Mouse (Mus musculus): ENCODE results near the gene Mak. TPM values are rescaled to one million over a fixed set of nuclear protein-coding genes. Genes with fewer than 3 reads are reported as not detected.

Mak gene
- polyA plus RNA-seq, 1 experiment: 4.1 TPM

DNA sequence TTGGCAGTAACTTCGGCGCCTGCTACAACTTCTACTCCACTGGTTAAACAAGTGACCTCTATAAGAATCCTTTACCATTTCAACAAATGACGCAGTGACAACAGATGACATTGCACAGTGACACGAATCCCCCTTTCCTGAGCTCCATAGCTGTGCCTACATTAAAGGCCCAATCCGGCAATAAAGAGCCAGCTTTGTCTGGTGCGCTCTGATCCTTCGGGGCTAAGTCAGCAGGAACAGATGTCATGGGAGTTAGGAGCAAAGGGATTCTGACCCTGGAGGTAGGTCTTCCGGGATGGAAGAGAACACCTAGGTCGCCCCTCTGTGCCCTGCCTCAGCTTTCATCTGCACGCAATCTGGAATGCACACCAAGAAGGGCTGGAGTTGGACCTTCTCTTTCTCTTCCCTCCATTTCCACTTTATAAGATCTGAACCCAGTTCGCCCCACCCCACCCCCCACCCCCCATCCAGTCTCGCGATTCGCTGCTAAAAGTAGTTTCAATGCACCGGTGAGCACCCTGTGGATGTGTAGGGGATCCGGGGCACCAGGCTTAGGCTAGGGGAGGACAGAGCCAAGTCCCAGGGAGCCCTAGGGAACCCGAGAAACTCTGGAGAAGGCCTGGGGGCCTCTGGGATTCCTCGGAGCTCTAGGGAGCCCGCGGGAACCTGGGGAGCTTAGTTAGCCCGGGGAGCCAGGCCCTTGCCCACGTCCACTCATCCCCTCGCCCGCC lies 651 bp downstream of the Mak start:
- DNase-seq: no peak
- TF ChIP-seq CTCF (IDR thresholded peaks at IDR 0.05; ENCODE audit: insufficient read depth, low read length): no peak
- no peak for TF ChIP-seq POLR2A (IDR thresholded peaks at IDR 0.05; ENCODE audit: borderline replicate concordance, extremely low read depth, low read depth, low read length)
- 20% methylated on average over 21 of the region's 24 CpGs for WGBS
- Histone ChIP-seq H3K4me1 (ENCODE audit: control insufficient read depth, insufficient read depth, low read length) (no peaks in the 10 kb centered on the region; the same call in 1 of the 2 replicates), H3K4me3 (replicated peaks; ENCODE audit: extremely low read depth, low read depth, low read length) (peak overlapping the region; percentile 16)

DNA sequence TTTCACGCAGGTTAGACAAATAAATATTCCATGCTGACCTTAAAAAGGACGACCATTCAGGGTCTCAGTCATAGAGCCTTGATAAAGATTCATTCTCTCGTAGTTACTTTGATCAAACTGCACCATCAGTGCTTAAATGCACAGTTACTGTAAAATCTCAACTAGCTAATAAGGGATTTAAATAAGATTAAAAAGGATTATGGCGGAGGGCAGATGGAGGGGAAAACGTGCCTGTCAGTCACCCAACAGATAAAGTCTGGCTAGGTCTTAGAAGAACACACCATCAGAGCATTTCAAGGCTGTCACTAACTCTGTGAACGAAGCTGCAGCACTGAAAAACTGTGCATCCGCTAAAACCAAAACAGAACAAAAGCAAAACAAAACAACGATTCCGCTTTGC lies 1.6 kb downstream of the Mak start:
- DNase-seq: no peak
- WGBS: 66% methylated on average over 9 of the region's 9 CpGs
- Histone ChIP-seq H3K4me3 (replicated peaks; ENCODE audit: extremely low read depth, low read depth, low read length) (no peak overlapping the region), H3K4me1 (ENCODE audit: control insufficient read depth, insufficient read depth, low read length) (no peaks in the 10 kb centered on the region; the same call in 1 of the 2 replicates)
- no peak for TF ChIP-seq CTCF (IDR thresholded peaks at IDR 0.05; ENCODE audit: insufficient read depth, low read length)
- no peak for TF ChIP-seq POLR2A (IDR thresholded peaks at IDR 0.05; ENCODE audit: borderline replicate concordance, extremely low read depth, low read depth, low read length)

DNA sequence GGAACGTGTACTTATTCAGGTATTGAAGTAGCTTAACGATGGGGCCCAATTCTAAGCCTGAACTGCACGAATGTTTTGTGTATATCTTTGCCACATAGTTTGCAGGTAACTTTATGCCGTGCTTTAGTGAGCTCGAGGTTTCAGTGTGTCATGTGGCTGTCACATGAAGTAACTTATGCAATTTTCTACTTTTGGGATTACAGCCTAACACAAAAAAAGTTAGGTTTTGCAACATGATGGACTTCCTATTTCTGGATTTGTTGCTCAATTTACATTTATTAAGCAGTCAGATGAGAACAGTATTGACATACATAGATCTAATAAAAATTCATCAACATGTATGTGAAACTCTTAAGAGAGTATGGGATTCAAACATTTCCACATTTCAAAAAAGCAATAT lies 5.7 kb downstream of the Mak start:
- TF ChIP-seq CTCF (IDR thresholded peaks at IDR 0.05; ENCODE audit: insufficient read depth, low read length) (no peak), POLR2A (IDR thresholded peaks at IDR 0.05; ENCODE audit: borderline replicate concordance, extremely low read depth, low read depth, low read length) (no peak)
- DNase-seq: no peak
- Histone ChIP-seq H3K4me3 (replicated peaks; ENCODE audit: extremely low read depth, low read depth, low read length) (no peak overlapping the region), H3K4me1 (ENCODE audit: control insufficient read depth, insufficient read depth, low read length) (no peaks in the 10 kb centered on the region)
- 76% methylated on average over 5 of the region's 5 CpGs for WGBS

- 84% methylated on average over 11 of the region's 11 CpGs for WGBS
- TF ChIP-seq CTCF (IDR thresholded peaks at IDR 0.05; ENCODE audit: insufficient read depth, low read length) (no peak), POLR2A (IDR thresholded peaks at IDR 0.05; ENCODE audit: borderline replicate concordance, extremely low read depth, low read depth, low read length) (no peak)
- DNase-seq: no peak
- no peaks in the 10 kb centered on the region for H3K4me1 ChIP-seq (ENCODE audit: control insufficient read depth, insufficient read depth, low read length)
- H3K4me3 ChIP-seq (replicated peaks; ENCODE audit: extremely low read depth, low read depth, low read length): no peak overlapping the region
Observed at GRCm38 (mm10) chr13:41071617-41072016, 7.9 kb downstream of the Mak start.

GRCm38 (mm10) chr13:41067618-41068017 lies 11.9 kb downstream of the Mak start:
- Histone ChIP-seq H3K4me3 (replicated peaks; ENCODE audit: extremely low read depth, low read depth, low read length) (no peak overlapping the region), H3K4me1 (ENCODE audit: control insufficient read depth, insufficient read depth, low read length) (no peaks in the 10 kb centered on the region)
- TF ChIP-seq CTCF (IDR thresholded peaks at IDR 0.05; ENCODE audit: insufficient read depth, low read length): no peak
- no peak for TF ChIP-seq POLR2A (IDR thresholded peaks at IDR 0.05; ENCODE audit: borderline replicate concordance, extremely low read depth, low read depth, low read length)
- no peak for DNase-seq
- 96% methylated on average over 4 of the region's 4 CpGs for WGBS

DNA sequence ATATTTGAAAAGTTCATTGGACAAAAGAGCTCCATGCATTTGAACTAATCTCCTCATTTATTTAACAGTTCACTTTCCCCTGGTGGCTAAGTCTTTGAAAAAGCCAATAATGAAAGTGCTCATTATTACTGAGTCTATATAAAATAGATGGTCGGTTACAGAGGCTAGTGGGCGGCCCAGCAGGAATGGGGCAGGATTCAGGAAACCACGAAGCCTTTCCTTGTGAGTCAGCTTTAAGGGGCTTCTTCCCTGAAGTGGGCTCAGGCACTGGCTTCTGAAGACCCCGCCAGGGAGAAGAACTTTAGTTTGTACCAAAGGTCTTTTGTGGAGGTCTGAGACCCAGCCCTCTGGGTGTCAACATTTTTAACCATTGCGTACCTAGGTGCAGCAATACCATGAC lies 27.5 kb downstream of the Mak start:
- no peak for TF ChIP-seq CTCF (IDR thresholded peaks at IDR 0.05; ENCODE audit: insufficient read depth, low read length)
- no peak for TF ChIP-seq POLR2A (IDR thresholded peaks at IDR 0.05; ENCODE audit: borderline replicate concordance, extremely low read depth, low read depth, low read length)
- DNase-seq: no peak
- WGBS: 73% methylated on average over 5 of the region's 5 CpGs
- no peaks in the 10 kb centered on the region for H3K4me1 ChIP-seq (ENCODE audit: control insufficient read depth, insufficient read depth, low read length)
- no peak overlapping the region for H3K4me3 ChIP-seq (replicated peaks; ENCODE audit: extremely low read depth, low read depth, low read length)

- TF ChIP-seq CTCF (IDR thresholded peaks at IDR 0.05; ENCODE audit: insufficient read depth, low read length) (no peak), POLR2A (IDR thresholded peaks at IDR 0.05; ENCODE audit: borderline replicate concordance, extremely low read depth, low read depth, low read length) (no peak)
- WGBS: 81% methylated on average over 6 of the region's 6 CpGs
- DNase-seq: no peak
- Histone ChIP-seq H3K4me3 (replicated peaks; ENCODE audit: extremely low read depth, low read depth, low read length) (no peak overlapping the region), H3K4me1 (ENCODE audit: control insufficient read depth, insufficient read depth, low read length) (no peaks in the 10 kb centered on the region)
Observed at GRCm38 (mm10) chr13:41047280-41047679, 32.2 kb downstream of the Mak start.

DNA sequence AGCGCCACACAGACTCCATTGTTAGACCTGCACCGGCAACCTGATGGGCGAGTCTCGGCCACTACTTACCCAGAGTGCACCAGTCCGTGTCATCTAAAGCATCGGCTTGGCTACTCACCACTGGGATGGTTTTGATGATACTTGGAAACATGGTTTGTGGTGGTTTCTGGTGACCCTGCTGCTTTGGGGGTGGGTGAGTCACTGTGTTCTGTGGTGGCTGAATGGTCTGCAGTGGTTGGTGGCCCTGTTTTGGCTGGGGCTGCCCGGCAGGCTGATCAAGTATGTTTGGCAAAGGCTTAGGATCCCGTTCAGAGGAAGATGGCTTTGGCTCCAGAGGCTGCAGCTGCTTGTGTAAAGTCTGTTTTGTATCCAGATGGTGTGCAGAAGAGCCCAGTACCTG lies 33.6 kb downstream of the Mak start:
- no peak for DNase-seq
- Histone ChIP-seq H3K4me1 (ENCODE audit: control insufficient read depth, insufficient read depth, low read length) (no peaks in the 10 kb centered on the region), H3K4me3 (replicated peaks; ENCODE audit: extremely low read depth, low read depth, low read length) (no peak overlapping the region)
- TF ChIP-seq CTCF (IDR thresholded peaks at IDR 0.05; ENCODE audit: insufficient read depth, low read length) (no peak), POLR2A (IDR thresholded peaks at IDR 0.05; ENCODE audit: borderline replicate concordance, extremely low read depth, low read depth, low read length) (no peak)
- 87% methylated on average over 8 of the region's 8 CpGs for WGBS

DNA sequence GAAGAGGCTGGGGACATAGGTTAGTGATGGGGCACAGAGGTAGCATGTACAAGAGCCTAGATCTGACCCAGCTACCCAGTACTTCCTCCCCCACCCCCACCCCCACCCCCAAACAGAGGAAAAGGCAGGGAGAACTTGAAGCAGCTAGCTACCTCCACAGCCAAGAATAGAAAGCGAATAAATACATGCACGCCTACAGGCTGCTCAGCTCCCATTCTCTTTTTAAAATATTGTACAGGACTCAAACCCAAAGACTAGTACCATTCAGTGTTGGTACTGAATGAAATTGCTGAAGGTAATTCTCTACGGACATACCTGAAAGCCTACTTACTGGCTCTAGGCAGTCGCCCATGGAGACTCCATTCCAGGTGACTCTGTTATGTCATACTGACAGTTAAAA lies 37.0 kb downstream of the Mak start:
- H3K4me3 ChIP-seq (replicated peaks; ENCODE audit: extremely low read depth, low read depth, low read length): no peak overlapping the region
- H3K4me1 ChIP-seq (ENCODE audit: control insufficient read depth, insufficient read depth, low read length): no peaks in the 10 kb centered on the region
- no peak for TF ChIP-seq CTCF (IDR thresholded peaks at IDR 0.05; ENCODE audit: insufficient read depth, low read length)
- TF ChIP-seq POLR2A (IDR thresholded peaks at IDR 0.05; ENCODE audit: borderline replicate concordance, extremely low read depth, low read depth, low read length): no peak
- DNase-seq: no peak
- WGBS: 80% methylated on average over 4 of the region's 4 CpGs

DNA sequence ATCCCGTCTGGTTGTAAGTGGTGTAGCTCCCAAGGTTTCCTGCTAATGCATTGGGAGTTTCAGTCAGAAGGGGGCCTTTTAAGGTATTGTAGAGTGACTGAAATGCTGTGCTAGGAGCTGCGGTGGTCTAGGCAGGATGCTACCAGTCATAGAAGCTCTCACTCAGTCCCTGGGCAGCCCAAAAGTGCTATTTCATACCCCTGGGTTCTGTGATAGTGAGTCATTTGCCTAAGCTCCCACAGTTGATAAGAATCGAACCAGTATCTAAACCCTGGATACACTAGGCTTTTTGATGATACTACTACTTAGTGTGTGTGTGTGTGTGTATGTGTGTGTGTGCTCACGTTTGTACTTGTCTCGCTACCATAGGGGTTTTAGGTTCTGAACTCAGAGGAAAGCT lies 49.4 kb downstream of the Mak start:
- no peaks in the 10 kb centered on the region for H3K4me1 ChIP-seq (ENCODE audit: control insufficient read depth, insufficient read depth, low read length)
- TF ChIP-seq CTCF (IDR thresholded peaks at IDR 0.05; ENCODE audit: insufficient read depth, low read length) (no peak), POLR2A (IDR thresholded peaks at IDR 0.05; ENCODE audit: borderline replicate concordance, extremely low read depth, low read depth, low read length) (no peak)
- no peak for DNase-seq
- no peak overlapping the region for H3K4me3 ChIP-seq (replicated peaks; ENCODE audit: extremely low read depth, low read depth, low read length)
- 69% methylated on average over 5 of the region's 5 CpGs for WGBS

Measured in lung, adult 2 months (tissue).